Mouse (Mus musculus) erythroblast, adult 5-6 weeks (primary cell): ENCODE data around the gene Macrod1. TPM values are rescaled to one million over a fixed set of nuclear protein-coding genes. Genes with fewer than 3 reads are reported as not detected.

ENCODE experiments used
- ATAC-seq: replicated peaks from 2 replicates; pipeline ENCODE4 v1.8.0; 2016; ENCODE audit warnings: moderate number of reproducible peaks, mild to moderate bottlenecking, moderate TSS enrichment, inconsistent platforms; ENCODE audit not compliant: poor library complexity, low FRiP score, severe bottlenecking
- total RNA-seq, 2 experiments: library from RNA; stranded (forward) in 1 of 2; stranded (reverse) in 1 of 2; fragments of 150-400 nt in 1 of 2; fragments of 200-764, 138-1000 nt in 1 of 2; gene quantifications; 2 replicates each; pipeline versions ENCODE4 v1.2.3 to v1.2.4; 2015 to 2017; ENCODE audit warnings: low replicate concordance in 2 of 2

Gene Macrod1
- total RNA-seq, 2 experiments from 2014 or later, result 0.77 to 0.94 TPM

DNA sequence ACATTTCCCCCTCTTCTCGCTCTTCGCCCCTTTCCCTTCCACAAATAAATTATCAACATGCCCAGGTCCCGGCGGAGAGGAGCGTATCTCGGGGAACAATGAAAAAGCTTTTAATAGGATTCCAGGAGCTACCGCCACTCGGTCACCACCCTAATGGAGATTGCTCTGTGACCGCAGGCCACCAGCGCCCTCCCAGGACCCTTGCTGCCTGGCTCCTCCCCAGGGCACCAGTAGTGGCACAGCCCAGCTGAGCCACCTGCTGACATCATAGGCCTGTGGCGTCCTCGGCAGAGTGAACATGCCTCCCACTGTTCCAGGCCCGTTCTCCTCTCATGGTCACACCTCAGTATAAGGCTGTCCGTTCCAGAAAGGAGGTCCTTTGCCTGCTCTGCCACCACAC, 101.1 kb downstream of the Macrod1 start:
- ATAC-seq, result no peak

- ATAC-seq, result no peak
These were observed 103.7 kb downstream of the Macrod1 start for GRCm38 (mm10) chr19:7160151-7160906.

GRCm38 (mm10) chr19:7161064-7161463, 104.5 kb downstream of the Macrod1 start:
- no peak for ATAC-seq

- no peak for ATAC-seq
These were observed 107.6 kb downstream of the Macrod1 start for GRCm38 (mm10) chr19:7164238-7164637.

GRCm38 (mm10) chr19:7164820-7165323, 108.3 kb downstream of the Macrod1 start:
- no peak for ATAC-seq

DNA sequence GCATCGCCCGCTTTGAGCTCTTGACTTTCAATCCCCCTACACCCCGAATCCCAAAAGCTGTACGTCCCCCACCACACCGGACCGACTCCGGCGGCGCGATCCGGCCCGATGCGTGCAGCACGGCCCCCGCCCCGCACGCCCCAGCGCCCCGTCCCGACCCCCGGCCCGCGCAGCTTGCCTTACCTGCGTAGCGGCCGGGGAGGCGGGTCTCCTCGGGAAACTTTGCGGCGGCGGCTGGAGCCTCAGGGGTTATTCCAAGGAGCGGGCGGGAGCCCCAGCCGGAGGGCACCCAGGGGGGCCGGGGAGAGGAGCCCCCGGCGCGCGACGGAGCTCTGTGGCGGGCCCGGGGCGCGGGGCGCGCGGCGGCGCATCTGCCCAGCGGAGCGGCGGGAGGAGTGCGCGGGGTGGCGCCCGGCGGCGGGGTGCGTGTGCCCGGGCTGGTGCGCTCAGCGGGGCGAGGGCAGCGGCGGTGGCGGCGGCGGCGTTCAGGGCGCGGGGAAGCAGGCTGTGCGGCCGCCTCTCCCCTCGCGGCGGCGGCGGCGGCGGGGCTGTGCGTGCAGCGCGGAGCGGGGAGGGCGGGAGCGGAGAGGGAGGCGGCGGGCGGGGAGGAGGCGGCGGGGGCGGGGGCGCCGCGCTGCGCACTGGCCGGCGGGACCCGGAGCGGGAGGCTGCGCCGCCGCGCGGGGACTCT, 109.0 kb downstream of the Macrod1 start:
- no peak for ATAC-seq

DNA sequence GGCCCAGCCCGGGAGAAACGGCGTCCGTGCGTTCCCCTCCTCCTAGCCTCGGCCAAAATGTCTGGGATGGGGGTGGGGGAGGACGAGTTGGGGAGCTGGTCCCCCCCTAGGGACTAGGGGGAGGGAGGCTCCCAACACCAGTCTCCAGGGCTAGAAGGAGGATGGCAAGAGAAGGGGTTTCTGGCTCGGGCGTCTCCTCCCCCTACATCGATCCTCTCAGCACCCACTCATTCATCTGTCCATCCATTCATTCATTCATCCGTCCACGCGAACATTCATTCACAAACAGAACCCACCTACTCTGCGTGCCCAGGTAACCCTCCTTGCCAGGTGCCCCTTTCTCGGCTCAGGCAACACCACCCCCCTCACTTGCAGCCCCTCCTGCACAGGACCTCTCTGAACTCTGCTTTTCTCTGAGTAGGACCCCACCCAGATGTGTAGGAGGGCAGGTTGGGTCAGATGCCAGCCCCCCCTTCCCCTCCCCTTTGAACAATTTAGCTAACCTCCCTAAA, 109.6 kb downstream of the Macrod1 start:
- ATAC-seq, result no peak

GRCm38 (mm10) chr19:7166767-7167166, 110.2 kb downstream of the Macrod1 start:
- ATAC-seq, result no peak

- ATAC-seq, result no peak
These were observed 111.8 kb downstream of the Macrod1 start for GRCm38 (mm10) chr19:7168423-7168822.

DNA sequence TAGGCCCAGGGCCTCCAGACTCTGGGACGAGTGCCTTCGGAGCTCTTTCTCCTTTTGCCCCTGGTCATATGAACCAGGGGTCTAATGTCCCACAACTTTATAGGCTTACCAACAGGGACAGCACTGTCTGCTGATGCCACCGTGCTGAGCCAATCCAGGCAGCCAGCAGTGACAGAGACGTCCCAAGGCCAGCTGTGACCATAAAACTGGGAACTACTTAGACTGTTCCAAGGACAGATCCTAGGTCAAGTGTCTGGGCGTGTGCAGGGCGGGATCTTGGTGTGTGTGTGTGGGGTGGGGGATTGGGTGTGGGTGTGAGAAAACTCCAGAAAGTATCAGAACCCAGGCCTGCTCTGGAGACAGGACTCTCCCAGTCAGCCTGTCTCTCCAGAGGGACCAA, 114.3 kb downstream of the Macrod1 start:
- no peak for ATAC-seq

DNA sequence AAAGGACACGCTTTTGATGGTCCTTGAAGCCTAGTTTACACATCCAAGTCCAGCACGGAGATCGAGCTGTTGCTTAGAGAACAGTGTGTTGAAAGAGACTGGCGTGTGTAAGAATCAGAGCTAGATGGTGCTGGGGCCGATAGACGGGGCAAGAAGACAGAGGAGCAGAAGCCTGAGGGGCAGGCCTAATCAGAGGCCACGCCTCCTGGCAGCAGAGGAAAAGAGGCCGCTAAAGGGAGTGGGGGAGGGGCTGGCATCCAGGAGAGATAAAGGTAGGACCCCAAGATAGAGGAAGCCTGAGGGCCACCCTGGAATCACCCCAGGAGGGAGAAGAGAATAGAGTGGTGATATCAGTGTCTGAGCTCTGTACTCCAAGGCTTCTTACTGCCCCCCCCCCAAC, 114.8 kb downstream of the Macrod1 start:
- no peak for ATAC-seq

DNA sequence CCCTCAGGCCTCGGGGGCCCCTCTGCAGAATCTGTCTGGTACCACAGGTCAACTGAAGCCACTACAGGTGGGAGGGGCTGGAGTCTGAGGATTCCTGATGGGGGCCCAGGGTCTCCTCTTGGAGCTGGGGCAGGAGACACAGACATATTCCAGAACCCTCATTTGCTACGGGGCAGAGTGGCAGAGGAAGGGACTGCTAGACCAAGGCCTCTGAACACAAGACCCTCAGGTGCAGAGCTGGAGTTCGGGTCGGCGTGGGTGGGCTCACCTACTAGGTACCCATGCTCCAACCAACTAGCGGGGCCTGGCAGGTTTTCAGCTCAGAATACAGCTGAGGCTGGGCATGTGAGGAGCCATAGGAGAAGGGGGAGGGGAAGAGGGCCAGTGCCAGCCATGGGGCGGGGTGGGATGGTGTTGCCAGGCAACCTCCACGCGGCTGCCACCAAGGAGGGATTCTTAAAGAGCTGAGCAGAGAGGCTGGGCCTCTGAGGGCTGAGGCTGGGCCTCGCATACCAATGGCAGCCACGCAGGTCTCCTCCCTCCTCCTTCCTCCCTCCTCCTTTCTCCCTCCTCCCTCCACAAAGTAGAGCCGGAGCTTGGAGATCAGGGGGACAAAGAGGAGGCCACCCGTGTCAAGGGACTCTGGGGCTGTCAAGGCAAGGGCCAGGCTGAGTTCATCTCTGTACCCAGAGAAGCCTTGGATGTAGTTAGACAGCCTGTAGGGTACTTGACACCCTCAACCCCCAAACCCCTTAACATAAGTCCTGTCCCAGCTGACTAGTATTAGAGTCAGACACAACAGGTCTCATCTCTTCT, 115.6 kb downstream of the Macrod1 start:
- ATAC-seq, result 0 out of 2 replicates have a peak, but pooled peaks have one; percentile 46

- ATAC-seq, result no peak
These were observed 119.6 kb downstream of the Macrod1 start for GRCm38 (mm10) chr19:7176041-7176696.

DNA sequence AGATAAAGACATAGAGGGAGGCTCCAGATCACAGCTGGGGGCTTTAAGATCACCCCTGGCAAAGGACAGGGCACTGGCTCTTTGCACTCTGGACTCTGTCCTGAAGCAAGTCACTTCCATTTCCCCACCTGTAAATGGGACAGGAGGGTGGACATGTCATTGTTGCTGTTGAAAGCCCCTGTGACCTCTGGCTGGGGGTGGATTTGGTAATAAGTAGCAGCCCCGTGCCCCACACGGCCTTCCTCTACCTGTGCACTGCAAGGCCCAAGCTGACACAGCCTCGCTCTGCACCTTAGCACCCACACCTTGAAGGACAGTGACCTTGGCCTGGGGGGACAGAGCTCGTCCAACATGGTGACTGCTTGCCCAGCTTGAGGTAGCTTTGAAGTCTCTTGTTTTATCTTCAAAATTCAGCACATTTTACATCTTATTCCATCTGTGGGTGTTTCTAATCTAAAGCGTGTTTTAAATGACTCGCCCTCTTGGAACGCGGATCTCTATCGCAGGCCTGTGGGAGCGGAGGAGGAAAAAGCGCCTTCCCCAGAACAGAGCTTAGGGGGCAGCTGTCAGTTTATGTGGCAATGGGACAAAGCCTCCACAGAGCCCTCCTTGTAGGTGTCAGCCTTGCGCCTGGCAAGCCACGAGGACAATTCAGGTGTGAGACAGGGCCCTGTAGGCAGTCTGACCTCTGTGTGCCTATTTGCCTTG, 121.3 kb downstream of the Macrod1 start:
- no peak for ATAC-seq

DNA sequence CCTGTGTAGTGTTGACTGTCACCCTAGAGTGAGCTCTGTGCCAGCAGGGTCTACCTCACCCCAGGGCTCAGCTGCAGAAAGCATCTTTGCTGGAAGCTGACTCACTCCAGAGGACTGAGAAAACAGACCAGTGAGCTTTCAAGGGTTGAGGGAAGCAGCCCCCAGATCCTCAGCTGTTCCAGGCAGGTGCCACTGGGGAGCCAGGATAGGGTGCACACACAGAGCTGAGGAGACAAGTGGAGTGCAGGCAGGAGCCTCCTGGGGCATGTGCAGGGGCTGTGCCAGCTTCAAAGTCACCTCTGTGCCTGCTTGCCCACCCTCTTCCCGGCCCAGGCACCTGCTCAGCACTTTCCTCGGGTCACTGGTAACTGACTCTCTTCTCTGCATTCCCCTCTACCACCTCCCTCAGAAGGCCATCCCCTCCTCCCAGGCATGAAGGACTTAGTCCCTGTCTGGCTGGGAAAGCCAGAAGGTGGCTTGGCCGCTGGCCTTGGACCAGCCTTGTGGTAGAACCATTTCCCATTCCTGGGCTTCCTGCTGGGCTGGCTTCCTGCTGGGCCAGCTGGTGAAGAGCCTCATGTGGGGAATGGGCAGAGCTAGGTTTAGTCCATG, 122.3 kb downstream of the Macrod1 start:
- ATAC-seq, result no peak

- no peak for ATAC-seq
These were observed 124.3 kb downstream of the Macrod1 start for GRCm38 (mm10) chr19:7180756-7181405.

- no peak for ATAC-seq
These were observed 124.9 kb downstream of the Macrod1 start for GRCm38 (mm10) chr19:7181496-7181895.

DNA sequence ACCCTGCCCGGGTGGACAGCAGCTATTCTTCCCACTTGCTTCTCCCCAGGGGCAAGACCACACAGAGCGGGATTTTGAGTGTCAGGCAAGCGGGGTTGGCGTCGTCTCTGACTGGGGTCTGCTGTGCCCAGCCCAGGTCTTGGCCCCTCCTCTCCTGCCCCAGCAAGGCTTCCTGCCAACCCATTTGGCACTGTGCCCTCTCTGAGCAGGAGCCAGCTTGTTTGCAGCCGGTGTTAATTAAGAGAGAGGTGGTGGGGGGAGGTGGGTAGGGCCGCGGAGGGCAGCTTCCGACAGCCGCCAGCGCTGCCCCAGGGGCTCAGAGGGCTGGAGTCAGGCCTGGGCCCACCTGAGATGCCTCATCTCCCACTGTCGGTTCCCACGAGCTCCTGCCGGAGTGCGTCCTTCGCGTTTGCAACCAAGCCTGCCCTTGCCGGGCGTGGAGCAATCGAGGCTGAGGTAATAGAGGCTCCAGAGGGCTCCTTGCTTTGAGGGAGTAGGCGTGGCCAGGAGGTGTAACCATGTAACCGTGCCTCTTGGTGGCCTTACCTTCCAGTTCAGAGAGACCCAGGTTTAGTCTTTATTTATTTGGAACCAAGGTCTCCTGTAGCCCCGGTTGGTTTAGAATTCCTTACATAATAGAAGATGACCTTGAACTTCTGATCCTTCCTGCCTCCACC, 125.8 kb downstream of the Macrod1 start:
- ATAC-seq, result no peak
